ENCODE assay signal across 8 mouse cellular contexts in the genomic region with DNA sequence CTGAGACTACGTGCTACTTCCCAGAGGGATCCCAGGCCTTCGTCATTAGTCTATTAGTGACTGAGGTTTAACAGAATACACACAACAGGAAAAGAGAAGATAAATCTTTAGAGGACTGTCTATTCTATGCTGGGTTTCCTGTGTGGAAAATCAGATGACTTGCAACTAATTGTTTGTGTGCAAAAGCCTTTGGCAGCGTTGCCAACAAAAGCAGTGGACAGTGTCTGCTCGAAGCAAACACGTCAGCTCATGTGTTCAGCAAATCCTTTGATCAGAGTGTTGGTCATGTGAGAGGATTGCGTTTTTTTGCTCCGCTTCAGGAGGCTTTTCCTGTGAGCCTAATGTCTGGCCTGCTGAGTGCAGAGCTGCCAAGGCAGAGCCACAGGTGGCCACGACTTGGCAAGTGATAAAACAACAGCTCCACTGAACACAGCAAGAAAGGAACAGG.
DNase-seq lines count a peak whose midpoint lies in the region; ATAC-seq and TF ChIP-seq lines count a peak whose summit lies in the region.

No protein-coding gene starts in this region.

- no peaks in the 10 kb centered on the region for H3K27me3 ChIP-seq in liver, embryonic 16.5 days (ENCODE audit: control insufficient read depth, insufficient read depth, low read depth, low read length)
- H3K27me3 ChIP-seq in liver, embryonic 12.5 days (replicated peaks) = no peaks in the 10 kb centered on the region
- H3K27me3 ChIP-seq in embryonic facial prominence, embryonic 11.5 days (ENCODE audit: control insufficient read depth, insufficient read depth, low read length) = no peaks in the 10 kb centered on the region
- no peaks in the 10 kb centered on the region; the same call in 1 of the 2 replicates for H3K27me3 ChIP-seq in heart, embryonic 12.5 days (replicated peaks)
- no peaks in the 10 kb centered on the region for H3K27me3 ChIP-seq in kidney, embryonic 16.5 days (ENCODE audit: insufficient read depth, low read length)
- no peaks in the 10 kb centered on the region for H3K27me3 ChIP-seq in lung, postnatal 0 days (replicated peaks; ENCODE audit: insufficient read depth, low read length)

- WGBS in liver, embryonic 16.5 days (ENCODE audit: insufficient replicate concordance) = 13% methylated on average over 8 of the region's 8 CpGs
- 27% methylated on average over 8 of the region's 8 CpGs for WGBS in liver, embryonic 12.5 days (ENCODE audit: insufficient replicate concordance)
- 25% methylated on average over 8 of the region's 8 CpGs for WGBS in embryonic facial prominence, embryonic 11.5 days
- WGBS in heart, embryonic 12.5 days = 26% methylated on average over 8 of the region's 8 CpGs
- 15% methylated on average over 8 of the region's 8 CpGs for WGBS in kidney, embryonic 16.5 days
- 13% methylated on average over 8 of the region's 8 CpGs for WGBS in lung, postnatal 0 days

- ATAC-seq in liver, embryonic 16.5 days (ENCODE audit: low read depth) = 0 out of 2 replicates have a peak, but pooled peaks have one; percentile 19
- no peak for ATAC-seq in liver, embryonic 12.5 days
- 0 out of 2 replicates have a peak, but pooled peaks have one; percentile 56 for ATAC-seq in embryonic facial prominence, embryonic 11.5 days (replicated peaks; ENCODE audit: insufficient number of reproducible peaks, low FRiP score, low TSS enrichment, low read depth)
- peak; percentile 87 for ATAC-seq in heart, embryonic 12.5 days (ENCODE audit: insufficient number of reproducible peaks, low FRiP score)
- ATAC-seq in kidney, embryonic 16.5 days (ENCODE audit: low FRiP score, low TSS enrichment) = peak; percentile 89
- peak; percentile 85 for ATAC-seq in lung, postnatal 0 days

- no peaks in the 10 kb centered on the region for H3K36me3 ChIP-seq in liver, embryonic 16.5 days (ENCODE audit: control insufficient read depth, insufficient read depth)
- H3K36me3 ChIP-seq in liver, embryonic 12.5 days = no peaks in the 10 kb centered on the region
- H3K36me3 ChIP-seq in embryonic facial prominence, embryonic 11.5 days (replicated peaks; ENCODE audit: control insufficient read depth, insufficient read depth, low read depth, low read length) = no peaks in the 10 kb centered on the region
- no peaks in the 10 kb centered on the region for H3K36me3 ChIP-seq in heart, embryonic 12.5 days
- H3K36me3 ChIP-seq in kidney, embryonic 16.5 days (ENCODE audit: insufficient read depth, low read length) = no peaks in the 10 kb centered on the region
- H3K36me3 ChIP-seq in lung, postnatal 0 days (ENCODE audit: insufficient read depth, low read length) = no peaks in the 10 kb centered on the region

- H3K9me3 ChIP-seq in liver, embryonic 16.5 days (replicated peaks; ENCODE audit: control insufficient read depth, low read length) = no peaks in the 10 kb centered on the region
- no peaks in the 10 kb centered on the region for H3K9me3 ChIP-seq in liver, embryonic 12.5 days (replicated peaks)
- no peaks in the 10 kb centered on the region for H3K9me3 ChIP-seq in embryonic facial prominence, embryonic 11.5 days (replicated peaks; ENCODE audit: control insufficient read depth, low read length)
- no peaks in the 10 kb centered on the region for H3K9me3 ChIP-seq in heart, embryonic 12.5 days (replicated peaks)
- H3K9me3 ChIP-seq in kidney, embryonic 16.5 days (ENCODE audit: low read length) = no peaks in the 10 kb centered on the region
- no peaks in the 10 kb centered on the region for H3K9me3 ChIP-seq in lung, postnatal 0 days (ENCODE audit: low read length)

- no peak overlapping the region for H3K27ac ChIP-seq in liver, embryonic 16.5 days (ENCODE audit: low read length)
- no peak overlapping the region for H3K27ac ChIP-seq in liver, embryonic 12.5 days
- no peak overlapping the region for H3K27ac ChIP-seq in embryonic facial prominence, embryonic 11.5 days (replicated peaks; ENCODE audit: low read depth, low read length)
- H3K27ac ChIP-seq in heart, embryonic 12.5 days (ENCODE audit: poor library complexity, severe bottlenecking) = no peak overlapping the region
- no peak overlapping the region for H3K27ac ChIP-seq in kidney, embryonic 16.5 days (ENCODE audit: low read length)
- no peak overlapping the region for H3K27ac ChIP-seq in lung, postnatal 0 days (ENCODE audit: low read length)

- no peak overlapping the region for H3K9ac ChIP-seq in liver, embryonic 16.5 days (ENCODE audit: low read depth, low read length)
- H3K9ac ChIP-seq in liver, embryonic 12.5 days = no peak overlapping the region
- no peak overlapping the region for H3K9ac ChIP-seq in embryonic facial prominence, embryonic 11.5 days (replicated peaks; ENCODE audit: low read length)
- no peak overlapping the region for H3K9ac ChIP-seq in heart, embryonic 12.5 days
- H3K9ac ChIP-seq in kidney, embryonic 16.5 days (replicated peaks; ENCODE audit: low read length) = no peak overlapping the region
- no peak overlapping the region for H3K9ac ChIP-seq in lung, postnatal 0 days (replicated peaks; ENCODE audit: low read depth)

- peak; percentile 88 for TF ChIP-seq EP300 in lung, postnatal 0 days (IDR thresholded peaks at IDR 0.05)

- DNase-seq in embryonic facial prominence, embryonic 11.5 days (ENCODE audit: low spot score) = peak; percentile 52
- peak; percentile 68 for DNase-seq in lung, postnatal 0 days (ENCODE audit: low spot score)
- peak; percentile 65 to 73 for DNase-seq in right cerebral cortex, postnatal 10 days (ENCODE audit: low spot score in 2 of 2)
- no peak for DNase-seq in spleen, postnatal 4 days (ENCODE audit: low spot score in 2 of 2)

- H3K4me2 ChIP-seq in liver, embryonic 16.5 days (ENCODE audit: low read depth, low read length) = no peak overlapping the region
- no peak overlapping the region for H3K4me2 ChIP-seq in liver, embryonic 12.5 days
- no peak overlapping the region for H3K4me2 ChIP-seq in embryonic facial prominence, embryonic 11.5 days (ENCODE audit: low read depth, low read length)
- H3K4me2 ChIP-seq in heart, embryonic 12.5 days = no peak overlapping the region
- H3K4me2 ChIP-seq in kidney, embryonic 16.5 days (replicated peaks; ENCODE audit: low read depth, low read length) = no peak overlapping the region
- no peak overlapping the region for H3K4me2 ChIP-seq in lung, postnatal 0 days (replicated peaks; ENCODE audit: low read depth, low read length)

- no peak for TF ChIP-seq CTCF in lung, postnatal 0 days (IDR thresholded peaks at IDR 0.05)

- H3K4me3 ChIP-seq in liver, embryonic 16.5 days (ENCODE audit: low read depth, low read length) = no peak overlapping the region
- no peak overlapping the region for H3K4me3 ChIP-seq in liver, embryonic 12.5 days
- H3K4me3 ChIP-seq in embryonic facial prominence, embryonic 11.5 days (ENCODE audit: low read depth, low read length) = no peak overlapping the region
- no peak overlapping the region for H3K4me3 ChIP-seq in heart, embryonic 12.5 days
- H3K4me3 ChIP-seq in kidney, embryonic 16.5 days (ENCODE audit: low read length) = no peak overlapping the region
- H3K4me3 ChIP-seq in lung, postnatal 0 days (ENCODE audit: low read depth, low read length) = no peak overlapping the region

- H3K4me1 ChIP-seq in liver, embryonic 16.5 days (ENCODE audit: control insufficient read depth, low read depth, low read length) = no peaks in the 10 kb centered on the region
- H3K4me1 ChIP-seq in liver, embryonic 12.5 days = no peaks in the 10 kb centered on the region
- H3K4me1 ChIP-seq in embryonic facial prominence, embryonic 11.5 days (ENCODE audit: control insufficient read depth, insufficient read depth, low read length) = no peaks in the 10 kb centered on the region
- peaks cover 13% of the 10 kb centered on the region for H3K4me1 ChIP-seq in heart, embryonic 12.5 days (replicated peaks)
- 0 out of 2 replicates have a peak, but pooled peaks cover 3% of the 10 kb centered on the region for H3K4me1 ChIP-seq in kidney, embryonic 16.5 days (ENCODE audit: insufficient read depth, low read length)
- H3K4me1 ChIP-seq in lung, postnatal 0 days (ENCODE audit: insufficient read depth, low read depth, low read length) = no peaks in the 10 kb centered on the region

Comparison
In these comparisons a context has a peak if more than half of its experiments do, and no peak if none do; other contexts are left out.
1. DNase-seq: peak in embryonic facial prominence, embryonic 11.5 days (single experiment), lung, postnatal 0 days (single experiment) and right cerebral cortex, postnatal 10 days (2 of 2); none in spleen, postnatal 4 days (0 of 2).